Mouse (Mus musculus) forebrain, embryonic 11.5 days (tissue): ENCODE data around the gene Preb. TPM values are rescaled to one million over a fixed set of nuclear protein-coding genes. Genes with fewer than 3 reads are reported as not detected.

Source experiments
- ATAC-seq: fragments of 200-750 bp; cut with Nextera tagmentation; replicated peaks from 2 replicates; pipeline ENCODE4 v1.8.0; 2017; ENCODE audit warnings: moderate TSS enrichment; ENCODE audit not compliant: low FRiP score
- DNase-seq: peaks from one replicate; pipeline ENCODE4 v3.0.0-alpha.2; 2017; ENCODE audit warnings: low spot score
- H3K27ac ChIP-seq: fragments of 300-500 bp; sonication (generic); 2 replicates; pipeline ENCODE4 v1.5.1; 2014; ENCODE audit warnings: low read depth, low read length
- H3K27me3 ChIP-seq: fragments of 300-500 bp; sonication (generic); 2 replicates; pipeline ENCODE4 v1.6.1; 2014; ENCODE audit warnings: mild to moderate bottlenecking, low read length, mixed read lengths; ENCODE audit not compliant: control insufficient read depth, insufficient read depth
- H3K36me3 ChIP-seq: fragments of 300-500 bp; sonication (generic); 2 replicates; pipeline ENCODE4 v1.6.1; 2014; ENCODE audit warnings: mild to moderate bottlenecking, low read length, moderate library complexity, mixed read lengths; ENCODE audit not compliant: control insufficient read depth, insufficient read depth
- H3K4me1 ChIP-seq: fragments of 300-500 bp; sonication (generic); replicated peaks from 2 replicates; pipeline ENCODE4 v1.6.1; 2014; ENCODE audit warnings: low read length, mixed read lengths; ENCODE audit not compliant: control insufficient read depth, insufficient read depth
- H3K4me2 ChIP-seq: fragments of 300-500 bp; sonication (generic); 2 replicates; pipeline ENCODE4 v1.6.1; 2014; ENCODE audit warnings: low read depth, mild to moderate bottlenecking, low read length, moderate library complexity, mixed read lengths; ENCODE audit not compliant: severe bottlenecking
- H3K4me3 ChIP-seq: fragments of 300-500 bp; sonication (generic); 2 replicates; pipeline ENCODE4 v1.5.1; 2014; ENCODE audit warnings: low read depth, low read length
- H3K9ac ChIP-seq: fragments of 300-500 bp; sonication (generic); 2 replicates; pipeline ENCODE4 v1.6.1; 2014; ENCODE audit warnings: low read length
- H3K9me3 ChIP-seq: fragments of 300-500 bp; sonication (generic); 2 replicates; pipeline ENCODE4 v1.6.1; 2016; ENCODE audit warnings: low read length, mixed read lengths; ENCODE audit not compliant: control insufficient read depth
- WGBS: fragments of 180-500 bp; shearing (Covaris S2); extraction: QIAGEN DNeasy Blood & Tissue Kit; methylation state at CpG from one replicate; pipeline ENCODE4 v1.1.7; 2014; 5-methylcytosine and 5-hydroxymethylcytosine counted together
- polyA plus RNA-seq: library from polyadenylated mRNA; unstranded; fragments of >200 nt; fragmentation: Nextera tagmentation; extraction: Ambion mirVana; gene quantifications from 2 replicates; pipeline ENCODE4 v1.2.1, GENCODE M21; 2014

The Preb gene
- polyA plus RNA-seq, 1 experiment from 2014 or later: 106 TPM

GRCm38 (mm10) chr5:30908426-30909299, 51.5 kb downstream of the Preb start:
- H3K27me3 ChIP-seq: 0 out of 2 replicates have a peak, but pooled peaks cover 2% of the 10 kb centered on the region
- peaks cover 4% of the 10 kb centered on the region for H3K36me3 ChIP-seq
- H3K9me3 ChIP-seq: no peaks in the 10 kb centered on the region
- DNase-seq (peak; percentile 56), ATAC-seq (no peak)
- peak overlapping the region; percentile 89 for H3K4me2 ChIP-seq
- peak overlapping the region; percentile 70; the same call in 1 of the 2 replicates for H3K4me3 ChIP-seq
- H3K4me1 ChIP-seq: peaks cover 8% of the 10 kb centered on the region; the same call in 1 of the 2 replicates
- H3K9ac ChIP-seq: peak overlapping the region; percentile 64
- 53% methylated on average over 13 of the region's 13 CpGs for WGBS
- no peak overlapping the region; the same call in 1 of the 2 replicates for H3K27ac ChIP-seq

- peak within 1 kb of the TSS; percentile 55 for H3K27ac ChIP-seq
- H3K4me2 ChIP-seq: peak within 1 kb of the TSS; percentile 89
- DNase-seq (peak; percentile 96), ATAC-seq (peak; percentile 97)
- WGBS: under 1% methylated on average over 58 of the region's 58 CpGs
- no peaks in the 10 kb centered on the region for H3K9me3 ChIP-seq
- H3K27me3 ChIP-seq: 0 out of 2 replicates have a peak, but pooled peaks cover 2% of the 10 kb centered on the region
- H3K36me3 ChIP-seq: peaks cover 4% of the 10 kb centered on the region
- peak within 1 kb of the TSS; percentile 64 for H3K9ac ChIP-seq
- peak within 1 kb of the TSS; percentile 70 for H3K4me3 ChIP-seq
- H3K4me1 ChIP-seq: peaks cover 5% of the 10 kb centered on the region; the same call in 1 of the 2 replicates
Measured at GRCm38 (mm10) chr5:30907413-30908059, 52.6 kb downstream of the Preb start, which contains the start of gene Ost4. Ost4 (minus strand) TSS chr5:30907788.

- Histone ChIP-seq H3K27ac (no peak overlapping the region), H3K4me2 (no peak overlapping the region), H3K4me3 (no peak overlapping the region), H3K9ac (no peak overlapping the region), H3K27me3 (no peaks in the 10 kb centered on the region), H3K36me3 (peaks cover 4% of the 10 kb centered on the region), H3K9me3 (no peaks in the 10 kb centered on the region), H3K4me1 (peaks cover 3% of the 10 kb centered on the region; the same call in 1 of the 2 replicates)
- DNase-seq: no peak
- ATAC-seq: no peak
- 96% methylated on average over 5 of the region's 5 CpGs for WGBS
Measured at GRCm38 (mm10) chr5:30901860-30902259, 58.3 kb downstream of the Preb start.

Other genes starting within 250 kb of the Preb start
- 91.8 and 97.0 TPM in 2 replicates for gene Dpysl5, start 248.8 kb downstream of the Preb start, polyA plus RNA-seq
- gene Mapre3, start 145.7 kb downstream of the Preb start, polyA plus RNA-seq: 37.5 and 39.7 TPM in 2 replicates
- gene Tmem214, start 92.3 kb downstream of the Preb start, polyA plus RNA-seq: 49.8 and 52.2 TPM in 2 replicates
- 34.5 and 37.3 TPM in 2 replicates for gene Agbl5, start 71.7 kb downstream of the Preb start, polyA plus RNA-seq
- gene Ost4, start 52.6 kb downstream of the Preb start, polyA plus RNA-seq: 339 and 356 TPM in 2 replicates
- gene Emilin1, start 47.0 kb downstream of the Preb start, polyA plus RNA-seq: 44.6 and 44.7 TPM in 2 replicates
- 6.9 and 7.1 TPM in 2 replicates for gene Khk, start 38.9 kb downstream of the Preb start, polyA plus RNA-seq
- 6.4 and 6.8 TPM in 2 replicates for gene Cgref1, start 14.8 kb downstream of the Preb start, polyA plus RNA-seq
- gene Tcf23, start 8.3 kb upstream of the Preb start, polyA plus RNA-seq: not detected in 2 replicates
- gene Atraid, start 88.0 kb upstream of the Preb start, polyA plus RNA-seq: 81.8 and 86.4 TPM in 2 replicates
- 10.8 and 10.9 TPM in 2 replicates for gene Slc5a6, start 88.6 kb upstream of the Preb start, polyA plus RNA-seq
- gene Cad, start 94.4 kb upstream of the Preb start, polyA plus RNA-seq: 44.3 and 55.4 TPM in 2 replicates
- gene Dnajc5g, start 145.9 kb upstream of the Preb start, polyA plus RNA-seq: not detected in 2 replicates
- 0.79 and 1.2 TPM in 2 replicates for gene Slc30a3, start 147.9 kb upstream of the Preb start, polyA plus RNA-seq
- gene Trim54, start 156.4 kb upstream of the Preb start, polyA plus RNA-seq: not detected in 2 replicates
- gene Ucn, start 178.5 kb upstream of the Preb start, polyA plus RNA-seq: not detected in 2 replicates
- gene Mpv17, start 193.9 kb upstream of the Preb start, polyA plus RNA-seq: 56.3 and 57.5 TPM in 2 replicates
- gene Gm29609, start 219.6 kb upstream of the Preb start, polyA plus RNA-seq: 2.1 and 2.3 TPM in 2 replicates
- 101 and 109 TPM in 2 replicates for gene Gtf3c2, start 219.8 kb upstream of the Preb start, polyA plus RNA-seq
- gene Snx17, start 232.9 kb upstream of the Preb start, polyA plus RNA-seq: 142 and 144 TPM in 2 replicates
- 68.8 and 83.8 TPM in 2 replicates for gene Eif2b4, start 233.1 kb upstream of the Preb start, polyA plus RNA-seq
- gene Zfp513, start 241.9 kb upstream of the Preb start, polyA plus RNA-seq: 10.0 TPM in 2 replicates